Mouse (Mus musculus) layer of hippocampus, adult 8-10 months (tissue): ENCODE data around the gene Draxin. TPM values are rescaled to one million over a fixed set of nuclear protein-coding genes. Genes with fewer than 3 reads are reported as not detected.

Experiments used
- DNase-seq, 2 experiments: peaks; one replicate each; pipeline ENCODE4 v3.0.0; 2022; ENCODE audit warnings: low spot score in 2 of 2
- total RNA-seq, 4 experiments: library from RNA; stranded (reverse); gene quantifications; 2 replicates each; pipeline ENCODE4 v1.2.4; 2022

Draxin gene
- total RNA-seq, 4 experiments from 2014 or later: 0.23 to 0.37 (median 0.26) TPM

DNA sequence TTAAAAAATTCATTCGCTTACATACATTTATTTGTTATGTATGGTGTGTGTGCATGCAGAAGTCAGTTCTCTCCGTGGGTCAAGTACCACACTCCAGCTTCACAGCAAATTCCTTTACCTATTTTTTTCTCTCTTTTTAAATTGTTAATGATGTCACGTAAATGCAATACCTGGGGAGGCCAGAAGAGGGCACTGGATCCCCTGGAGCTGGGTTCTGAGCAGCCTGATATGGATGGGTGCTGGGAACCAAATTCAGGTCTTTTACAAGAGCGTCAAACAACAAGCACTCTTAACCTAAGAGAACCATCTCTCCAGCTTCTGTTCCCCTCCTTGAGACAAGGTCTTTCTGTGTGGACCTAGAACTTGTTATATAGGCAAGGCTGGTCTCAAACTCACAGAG lies 13.8 kb downstream of the Draxin start:
- no peak for DNase-seq

DNA sequence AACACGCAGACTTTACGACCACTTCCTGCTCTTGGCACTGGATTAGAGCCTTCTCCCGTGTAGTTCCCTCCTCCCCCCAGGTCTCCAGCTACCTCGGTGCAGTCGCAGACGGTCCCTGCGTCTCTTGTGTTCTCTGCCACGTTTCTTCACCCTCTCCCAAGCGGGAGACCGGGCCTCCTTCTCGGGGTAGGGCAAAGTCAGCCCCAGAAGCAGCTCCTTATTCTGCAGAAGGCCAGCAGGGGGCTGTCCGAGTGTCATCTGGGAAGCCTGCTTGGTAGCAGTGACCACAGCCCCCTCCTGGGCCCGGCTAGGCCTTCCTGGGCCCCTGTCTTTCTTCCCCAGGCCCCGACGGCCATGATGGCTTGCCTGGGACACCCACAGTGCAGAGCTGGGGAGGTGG lies 15.0 kb downstream of the Draxin start:
- no peak for DNase-seq

DNA sequence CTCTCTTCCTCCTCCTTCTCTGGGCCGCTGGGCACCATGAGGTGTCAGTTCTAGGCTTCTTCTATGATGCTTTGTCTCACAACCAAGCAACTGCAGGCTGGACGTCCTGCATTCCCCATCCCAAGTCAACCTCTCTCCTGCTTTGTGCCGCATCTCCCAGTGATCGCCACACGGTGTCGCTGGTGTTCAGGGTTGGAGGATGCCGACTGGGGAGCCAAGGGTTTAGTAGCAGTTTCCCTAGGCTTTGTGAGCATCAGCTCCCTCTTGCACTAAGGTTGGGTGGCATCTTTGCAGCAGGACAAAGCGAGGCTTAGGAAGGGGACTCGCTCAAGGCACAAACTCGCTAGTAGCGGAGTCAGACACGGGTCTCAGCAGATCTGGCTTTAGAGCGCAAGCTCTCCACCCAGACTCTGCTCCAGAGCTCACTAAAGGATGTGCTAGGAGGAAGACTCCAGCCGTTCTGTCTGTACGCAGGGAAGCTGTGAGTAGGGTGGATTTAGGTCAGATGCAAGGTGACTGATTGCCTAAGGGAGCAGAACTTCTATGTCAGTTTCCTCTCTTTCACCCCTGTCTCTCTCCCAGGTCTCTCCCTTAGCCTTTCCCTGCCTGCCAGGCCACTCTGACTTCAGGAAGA lies 15.6 kb downstream of the Draxin start:
- DNase-seq: peak; percentile 75 to 78

GRCm38 (mm10) chr4:148112519-148112918 lies 18.0 kb downstream of the Draxin start:
- no peak for DNase-seq

DNA sequence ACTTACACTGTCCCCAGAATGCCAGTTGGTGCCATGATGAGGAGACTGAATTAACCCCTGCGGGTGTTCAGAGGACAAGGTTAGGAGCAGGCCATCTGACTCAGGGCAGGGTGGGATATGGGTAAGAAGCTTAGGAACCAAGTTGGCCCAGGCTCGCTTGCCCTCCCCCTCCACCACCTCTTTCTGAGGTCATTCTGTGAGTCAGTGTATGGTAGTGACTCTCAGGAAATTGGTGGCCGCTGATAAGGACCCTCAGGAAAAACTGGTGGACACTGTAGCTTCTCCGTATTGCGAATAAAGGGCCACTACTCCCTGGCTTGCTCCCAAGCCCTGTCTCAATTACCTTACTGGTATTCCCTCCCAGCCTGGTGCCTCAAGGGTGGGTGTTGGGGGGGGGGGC lies 21.3 kb downstream of the Draxin start:
- DNase-seq: no peak

DNA sequence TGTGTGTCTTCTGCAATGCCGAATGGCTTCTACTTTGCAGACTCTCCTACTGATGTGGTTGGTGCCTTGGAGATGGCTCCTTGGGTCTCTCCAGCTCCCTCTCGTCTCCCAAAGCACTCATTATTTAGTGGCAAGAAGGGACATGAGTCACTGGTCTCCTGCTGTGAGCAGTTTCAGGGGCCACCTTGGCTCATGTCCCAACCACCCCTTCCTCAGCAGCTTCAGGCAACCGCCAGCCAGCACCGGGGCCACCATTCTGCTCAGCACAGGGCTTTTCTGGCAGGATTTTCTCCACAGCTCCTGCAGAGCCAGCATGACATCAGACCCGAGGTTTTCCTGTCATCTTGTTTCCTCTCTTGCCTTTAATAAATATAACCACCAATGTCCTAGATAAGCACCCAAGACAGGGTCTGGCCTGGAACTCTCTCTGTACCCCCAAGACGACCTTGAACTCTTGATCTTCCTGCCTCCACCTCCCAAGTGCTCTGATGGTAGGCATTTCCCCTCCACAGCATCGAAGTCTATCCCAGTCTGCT lies 21.9 kb downstream of the Draxin start:
- no peak for DNase-seq

- DNase-seq: no peak
These were observed 22.7 kb downstream of the Draxin start for GRCm38 (mm10) chr4:148107621-148108291.

DNA sequence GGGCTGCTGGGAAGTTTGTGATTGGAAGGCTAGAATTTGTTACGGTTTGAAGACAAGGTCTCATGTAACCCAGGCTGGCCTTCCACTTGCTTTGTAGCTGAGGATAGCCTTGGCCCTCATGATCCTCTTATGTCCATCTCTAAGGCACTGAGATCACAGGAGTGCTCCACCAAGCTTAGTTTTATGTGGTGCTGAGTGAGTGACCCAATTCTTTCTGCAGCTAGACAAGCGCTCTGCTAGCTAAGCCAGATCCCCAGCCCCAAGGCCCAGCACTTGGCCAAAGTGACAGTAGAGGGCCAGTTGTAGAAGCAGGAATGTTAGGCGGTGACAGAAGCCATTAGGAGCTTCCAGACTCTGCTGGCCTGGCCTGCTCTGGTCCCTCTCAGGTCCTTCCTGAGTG lies 26.4 kb downstream of the Draxin start:
- no peak for DNase-seq

DNA sequence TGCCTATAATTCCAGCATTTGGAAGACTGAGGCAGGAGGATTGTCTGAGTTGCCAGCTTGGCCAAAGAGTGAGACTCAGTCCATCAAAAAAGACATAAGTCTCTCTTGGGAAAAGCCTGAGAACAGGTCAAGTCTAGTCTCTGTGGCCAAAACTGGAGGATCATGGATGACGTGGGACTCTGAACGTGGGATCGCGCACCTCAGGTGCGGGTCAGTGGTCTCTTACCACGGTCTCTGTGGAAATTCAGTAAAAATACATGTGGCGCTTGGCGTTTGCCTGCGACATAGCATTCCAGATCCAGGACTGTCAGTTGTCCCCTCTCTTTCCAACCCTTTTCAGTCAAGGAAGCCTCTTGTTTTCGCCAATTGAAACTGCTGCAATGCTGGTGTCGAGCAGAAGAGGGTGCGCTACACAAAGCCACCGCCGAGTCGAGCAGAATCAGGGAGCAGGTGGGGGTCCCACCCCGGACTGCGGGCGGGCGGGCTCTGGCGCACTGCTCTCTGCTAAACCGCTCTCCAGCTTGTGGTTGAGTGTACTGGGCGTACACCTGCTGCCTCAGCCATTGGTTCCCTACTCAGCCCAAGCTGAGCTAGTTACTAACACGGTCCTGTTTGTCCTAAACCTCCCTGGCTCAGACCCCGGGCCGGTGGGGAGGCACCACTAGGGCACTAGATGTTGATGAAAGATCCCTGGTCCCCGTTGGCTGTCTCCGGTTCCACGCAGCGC lies 28.5 kb downstream of the Draxin start:
- DNase-seq: peak; percentile 73

DNA sequence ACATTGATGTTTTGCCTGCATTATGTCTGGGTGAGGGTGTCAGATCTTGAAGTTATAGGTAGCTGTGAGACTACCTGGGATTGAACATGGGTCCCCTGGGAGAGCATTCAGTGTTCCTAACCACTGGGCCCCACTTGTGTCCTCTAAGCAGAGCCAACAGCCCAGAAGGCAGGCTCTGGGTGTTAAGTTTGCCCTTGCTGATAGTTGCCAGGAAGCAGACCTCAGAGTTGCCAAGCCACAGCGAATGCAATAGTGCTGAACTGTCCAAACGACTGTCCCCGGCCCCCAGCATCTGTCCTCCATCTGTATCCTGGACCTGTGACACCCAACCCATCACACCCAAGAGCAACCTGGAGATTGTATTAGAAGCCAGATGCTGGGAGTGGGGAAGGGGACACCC lies 31.8 kb downstream of the Draxin start:
- DNase-seq: no peak

DNA sequence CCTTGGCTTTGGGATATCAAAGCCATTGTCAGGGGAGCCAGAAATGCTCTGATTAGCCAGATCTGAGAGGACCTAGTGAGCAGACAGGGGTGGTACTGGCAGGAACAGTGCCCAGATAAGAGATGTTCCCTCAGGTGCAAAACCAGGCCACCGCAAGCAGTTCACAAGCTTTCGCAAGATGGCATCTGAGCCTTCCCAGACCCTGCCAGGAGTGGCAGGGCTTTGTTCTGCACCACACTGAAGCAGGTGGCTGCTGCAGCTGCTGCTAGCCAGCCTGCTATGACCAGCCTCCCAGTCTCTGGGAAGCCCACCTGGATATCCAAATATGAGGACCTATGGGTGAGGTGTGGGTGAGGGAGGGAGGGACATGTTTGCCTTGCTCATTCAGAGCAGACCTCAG lies 32.6 kb downstream of the Draxin start:
- DNase-seq: no peak

DNA sequence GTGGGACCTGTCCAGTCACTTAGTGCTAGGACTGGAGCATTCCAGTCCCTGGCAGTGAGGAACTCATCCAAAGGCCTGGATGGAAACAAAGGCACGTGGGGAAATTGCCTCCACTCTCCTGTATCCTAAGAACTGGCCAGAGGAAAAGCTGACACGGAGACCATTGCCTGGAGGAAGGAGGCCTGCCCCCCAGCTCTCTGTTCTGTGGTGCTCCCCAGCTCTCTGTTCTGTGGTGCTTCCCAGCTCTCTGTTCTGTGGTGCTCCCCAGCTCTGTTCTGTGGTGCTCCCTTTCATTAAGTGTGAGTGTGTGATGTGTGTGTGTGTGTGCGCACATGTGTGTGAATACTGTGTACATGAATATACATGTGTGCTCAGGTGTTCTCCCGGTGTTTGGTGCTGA lies 35.4 kb downstream of the Draxin start:
- no peak for DNase-seq

- no peak for DNase-seq
These were observed 36.3 kb downstream of the Draxin start for GRCm38 (mm10) chr4:148094161-148094560.

DNA sequence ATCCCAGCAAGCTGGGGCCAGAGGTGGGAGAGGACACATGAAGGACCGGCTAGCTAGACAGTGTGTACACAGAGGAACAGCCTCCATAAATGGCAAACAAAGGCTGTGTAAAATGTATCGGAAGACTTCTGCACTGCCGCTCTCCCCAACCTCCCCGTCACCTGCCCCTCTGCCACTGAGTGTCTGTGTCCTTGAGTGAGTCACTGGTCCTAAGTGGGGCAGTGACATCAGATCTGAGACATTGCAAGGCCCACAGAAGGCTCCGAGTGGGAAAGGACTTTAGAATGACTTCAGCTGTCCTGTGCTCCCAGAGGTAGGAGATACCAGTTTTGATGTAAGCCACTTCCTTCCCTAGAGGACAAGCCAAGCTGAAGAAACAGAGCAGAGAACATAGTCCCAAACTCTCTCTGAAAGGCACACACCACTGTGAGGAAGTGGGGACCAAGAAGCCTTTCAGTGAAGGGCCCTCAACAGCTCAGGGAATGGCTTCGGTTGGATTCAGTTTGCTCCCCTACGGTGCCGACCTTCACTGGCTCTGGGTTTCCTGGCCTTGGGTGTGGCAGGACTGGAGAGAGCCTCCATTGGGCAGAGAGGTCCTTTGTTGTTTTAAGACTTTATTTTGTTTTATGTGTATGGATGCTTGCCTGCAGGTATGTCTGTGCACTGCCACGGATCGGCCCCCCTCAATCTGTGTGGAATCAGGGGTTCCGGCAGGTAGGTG lies 37.8 kb downstream of the Draxin start:
- DNase-seq: no peak

- DNase-seq: no peak
These were observed 39.3 kb downstream of the Draxin start for GRCm38 (mm10) chr4:148091181-148091580.

GRCm38 (mm10) chr4:148089166-148089565 lies 41.3 kb downstream of the Draxin start:
- DNase-seq: no peak

GRCm38 (mm10) chr4:148087907-148088527 lies 42.5 kb downstream of the Draxin start, which contains the start of gene Agtrap:
Gene Agtrap (minus strand): TSS chr4:148088031.
- peak; percentile 90 to 93 for DNase-seq

GRCm38 (mm10) chr4:148087091-148087906 lies 43.2 kb downstream of the Draxin start:
- DNase-seq: no peak

DNA sequence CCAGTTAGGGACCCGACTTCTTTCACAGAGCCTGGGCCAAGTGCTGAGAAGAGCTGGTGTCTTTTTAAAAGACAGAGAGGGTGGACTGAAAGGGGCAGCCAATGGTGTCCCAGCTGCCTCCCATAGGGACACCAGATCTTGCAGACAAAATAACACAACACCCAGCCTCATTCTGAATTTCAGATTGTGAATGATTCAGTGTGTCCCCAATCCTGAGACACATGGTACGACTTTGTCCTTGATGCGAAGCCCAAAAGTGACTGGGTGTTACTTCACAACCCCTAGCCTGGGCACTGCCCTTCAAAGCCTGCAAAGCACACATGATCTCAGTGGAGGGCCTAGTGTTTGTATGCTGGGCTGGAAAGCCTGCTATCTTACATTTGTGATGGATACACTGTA lies 44.6 kb downstream of the Draxin start:
- no peak for DNase-seq
